Mouse (Mus musculus): Measurements from ENCODE around the gene Zpr1. TPM values are rescaled to one million over a fixed set of nuclear protein-coding genes. Genes with fewer than 3 reads are reported as not detected.

Gene Zpr1
- polyA plus RNA-seq (2014; fragmentation: Illumina TruSeq; extraction: RNeasy Lipid Tissue Mini Kit (QIAGEN cat#74804); ENCODE audit: insufficient read depth, low read depth, low replicate concordance), result 25.2 TPM

GRCm38 (mm10) chr9:46272677-46273454 lies at the start of gene Zpr1:
Gene Zpr1 (plus strand): TSS chr9:46273064.

DNA sequence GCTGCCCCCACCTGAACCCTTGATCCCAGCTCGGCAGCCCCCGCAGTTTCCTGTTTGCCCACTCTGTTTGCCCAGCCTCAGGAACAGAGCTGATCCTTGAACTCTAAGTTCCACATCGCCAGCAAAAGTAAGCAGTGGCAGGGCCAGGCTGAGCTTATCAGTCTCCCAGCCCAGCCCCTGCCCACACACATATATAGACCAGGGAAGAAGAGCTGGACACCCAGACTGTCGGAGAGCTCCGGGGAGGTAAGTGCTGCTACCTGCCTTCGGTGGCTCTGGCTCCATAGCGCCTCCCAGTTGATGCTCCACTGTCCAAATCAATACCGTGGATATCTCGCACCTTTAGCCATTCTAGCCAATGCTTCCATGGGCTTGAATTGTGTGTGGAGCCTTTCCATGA lies 44.4 kb upstream of the Zpr1 start, which contains the start of gene Apoa1:
TSS of gene Apoa1 (plus strand) at position 90 of the 400 bp plus-strand sequence.

GRCm38 (mm10) chr9:46235596-46235648 lies 37.4 kb upstream of the Zpr1 start, which contains the start of gene Apoc3:
Gene Apoc3 (minus strand): TSS chr9:46235636.

DNA sequence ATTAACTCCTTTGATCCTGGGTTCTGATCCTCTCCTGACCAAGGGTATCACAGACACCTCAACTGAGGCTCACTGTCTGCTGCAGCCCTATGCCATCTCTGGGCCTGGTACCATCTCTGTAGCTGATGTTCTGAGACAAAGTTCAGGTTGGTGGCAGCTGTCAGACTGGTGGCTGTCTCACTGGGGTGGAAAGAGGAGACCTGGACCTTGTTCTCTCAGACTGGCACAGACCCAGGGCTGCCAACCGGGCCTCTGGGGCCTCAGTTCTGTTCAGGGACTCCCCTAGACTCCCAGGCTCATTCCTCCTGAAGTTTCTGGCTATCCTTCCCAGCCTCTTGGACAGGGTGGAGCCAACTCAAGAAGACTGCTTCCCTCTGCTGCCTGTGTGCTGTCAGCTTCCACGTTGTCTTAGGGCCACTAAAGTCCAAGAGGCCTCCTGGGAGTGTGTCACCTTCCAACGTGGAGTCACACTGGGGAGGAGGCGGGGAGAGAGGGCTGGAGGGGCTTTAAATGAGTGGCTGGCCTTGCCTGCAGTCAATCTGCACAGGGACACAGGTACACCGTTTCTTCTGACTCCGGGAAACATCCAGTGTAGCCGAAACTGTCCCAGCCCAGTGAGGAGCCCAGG lies 32.2 kb upstream of the Zpr1 start, which contains the start of gene Apoa4:
TSS of gene Apoa4 (plus strand) at position 171 of the 628 bp plus-strand sequence.

GRCm38 (mm10) chr9:46268343-46268873 lies 4.5 kb upstream of the Zpr1 start, which contains the start of gene Apoa5:
Gene Apoa5 (plus strand): TSS chr9:46268633.

GRCm38 (mm10) chr9:46282631-46283436 lies 10.0 kb downstream of the Zpr1 start, which contains the start of gene Bud13:
Gene Bud13 (plus strand): TSS chr9:46283008.

DNA sequence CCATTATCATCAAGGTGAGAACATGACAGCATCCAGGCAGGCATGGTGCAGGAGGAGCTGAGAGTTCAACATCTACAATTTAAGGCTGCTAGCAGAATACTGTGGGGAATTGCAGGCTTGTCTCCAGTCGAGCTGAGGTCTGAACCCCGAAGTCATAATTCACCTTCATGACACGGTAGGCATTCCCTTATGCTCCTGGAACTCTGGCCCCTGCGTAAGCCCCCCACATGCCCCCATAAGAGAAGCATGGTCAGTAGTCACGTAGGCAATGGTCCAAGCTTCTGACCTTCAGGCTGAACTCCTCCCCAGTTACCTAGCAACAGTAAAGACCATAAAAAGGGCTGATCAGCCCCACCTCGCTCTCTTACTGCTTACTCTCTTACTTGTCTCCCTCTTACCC lies 47.0 kb downstream of the Zpr1 start, which contains the start of gene 4931429L15Rik:
TSS of gene 4931429L15Rik (minus strand) at position 101 of the 400 bp plus-strand sequence.

Other genes with a start within 250 kb of the Zpr1 start
- gene Apoa1, start 44.5 kb upstream of the Zpr1 start, polyA plus RNA-seq (2014; fragmentation: Illumina TruSeq; extraction: RNeasy Lipid Tissue Mini Kit (QIAGEN cat#74804); ENCODE audit: insufficient read depth, low read depth, low replicate concordance), result 0.80 TPM
- gene Apoc3, start 37.4 kb upstream of the Zpr1 start, polyA plus RNA-seq (2014; fragmentation: Illumina TruSeq; extraction: RNeasy Lipid Tissue Mini Kit (QIAGEN cat#74804); ENCODE audit: insufficient read depth, low read depth, low replicate concordance), result 1.3 TPM
- not detected for gene Apoa4, start 32.4 kb upstream of the Zpr1 start, polyA plus RNA-seq (2014; fragmentation: Illumina TruSeq; extraction: RNeasy Lipid Tissue Mini Kit (QIAGEN cat#74804); ENCODE audit: insufficient read depth, low read depth, low replicate concordance)
- gene Apoa5, start 4.4 kb upstream of the Zpr1 start, polyA plus RNA-seq (2014; fragmentation: Illumina TruSeq; extraction: RNeasy Lipid Tissue Mini Kit (QIAGEN cat#74804); ENCODE audit: insufficient read depth, low read depth, low replicate concordance), result 0.13 TPM
- 7.4 TPM for gene Bud13, start 9.9 kb downstream of the Zpr1 start, polyA plus RNA-seq (2014; fragmentation: Illumina TruSeq; extraction: RNeasy Lipid Tissue Mini Kit (QIAGEN cat#74804); ENCODE audit: insufficient read depth, low read depth, low replicate concordance)
- gene 4931429L15Rik, start 46.9 kb downstream of the Zpr1 start, polyA plus RNA-seq (2014; fragmentation: Illumina TruSeq; extraction: RNeasy Lipid Tissue Mini Kit (QIAGEN cat#74804); ENCODE audit: insufficient read depth, low read depth, low replicate concordance), result not detected

Data from lung, adult 10 weeks (tissue).